Mouse (Mus musculus) retina, postnatal 1 day (tissue): Measurements from ENCODE around the gene Olfr718-ps1.
"Not testable (repeated sequence)": the region's sequence is repeated elsewhere in the genome, so short reads cannot be mapped to it uniquely, and the experiment has no call there.

Source experiments
- DNase-seq: peaks from one replicate; pipeline ENCODE4 v3.0.0-alpha.2; 2012

Olfr718-ps1 gene

GRCm38 (mm10) chr5:143147481-143147880, at the start of gene Olfr718-ps1:
Olfr718-ps1 (minus strand) TSS chr5:143147581.
- DNase-seq: no peak

- DNase-seq: no peak
Measured at GRCm38 (mm10) chr5:143196506-143196905, 49.1 kb upstream of the Olfr718-ps1 start.

- no peak for DNase-seq
Measured at GRCm38 (mm10) chr5:143195166-143195565, 47.8 kb upstream of the Olfr718-ps1 start.

DNA sequence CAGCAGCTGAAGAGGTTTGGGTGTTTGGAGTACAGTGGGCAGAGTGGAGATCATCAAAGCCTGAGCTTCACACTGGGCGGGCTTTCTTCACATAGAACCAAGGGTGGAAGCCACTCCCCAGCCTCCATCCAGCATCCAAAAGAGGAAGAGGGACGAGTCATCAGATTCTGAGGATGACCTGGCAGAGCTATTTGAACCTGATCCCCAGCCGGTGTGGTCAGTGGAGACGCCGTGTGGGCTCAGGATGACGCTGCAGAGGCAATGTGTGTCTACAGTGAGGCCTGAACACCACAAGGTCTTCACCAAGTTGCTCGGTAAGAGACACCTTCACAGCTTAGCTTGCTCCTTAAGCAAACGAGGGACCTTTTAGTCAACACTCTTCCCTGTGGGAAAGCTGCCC, 47.4 kb upstream of the Olfr718-ps1 start:
- DNase-seq: not testable (repeated sequence)

DNA sequence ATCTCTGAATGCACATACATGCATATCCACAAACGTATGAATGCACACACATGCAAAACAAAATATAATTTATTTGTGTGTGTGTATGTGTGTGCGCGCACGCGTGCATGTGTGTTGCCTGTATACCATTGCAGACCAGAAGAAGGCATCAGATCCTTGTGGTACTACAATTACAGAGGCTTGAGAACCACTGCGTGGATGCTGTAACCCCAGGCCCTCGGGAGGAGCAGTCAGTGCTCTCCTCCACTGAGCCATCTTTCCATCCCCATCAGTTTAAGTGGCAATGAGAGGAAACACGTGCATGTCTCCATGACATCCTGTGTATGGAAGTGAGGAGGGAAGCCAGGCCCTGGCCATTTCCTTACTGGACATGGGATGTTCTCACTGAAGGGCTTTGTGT, 45.4 kb upstream of the Olfr718-ps1 start:
- no peak for DNase-seq

DNA sequence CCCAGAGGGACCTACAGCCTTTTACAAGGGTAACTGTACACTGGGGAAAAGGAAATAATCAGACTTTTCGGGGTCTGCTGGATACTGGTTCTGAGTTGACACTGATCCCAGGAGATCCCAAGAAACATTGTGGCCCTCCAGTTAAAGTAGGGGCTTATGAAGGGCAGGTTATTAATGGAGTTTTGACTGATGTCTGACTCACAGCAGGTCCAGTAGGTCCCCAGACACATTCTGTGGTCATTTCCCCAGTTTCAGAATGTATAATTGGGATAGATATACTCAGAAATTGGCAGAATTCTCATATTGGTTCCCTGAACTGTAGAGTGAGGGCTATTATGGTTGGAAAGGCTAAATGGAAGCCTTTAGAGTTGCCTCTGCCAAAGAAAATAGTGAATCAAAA, 40.6 kb upstream of the Olfr718-ps1 start:
- DNase-seq: not testable (repeated sequence)

DNA sequence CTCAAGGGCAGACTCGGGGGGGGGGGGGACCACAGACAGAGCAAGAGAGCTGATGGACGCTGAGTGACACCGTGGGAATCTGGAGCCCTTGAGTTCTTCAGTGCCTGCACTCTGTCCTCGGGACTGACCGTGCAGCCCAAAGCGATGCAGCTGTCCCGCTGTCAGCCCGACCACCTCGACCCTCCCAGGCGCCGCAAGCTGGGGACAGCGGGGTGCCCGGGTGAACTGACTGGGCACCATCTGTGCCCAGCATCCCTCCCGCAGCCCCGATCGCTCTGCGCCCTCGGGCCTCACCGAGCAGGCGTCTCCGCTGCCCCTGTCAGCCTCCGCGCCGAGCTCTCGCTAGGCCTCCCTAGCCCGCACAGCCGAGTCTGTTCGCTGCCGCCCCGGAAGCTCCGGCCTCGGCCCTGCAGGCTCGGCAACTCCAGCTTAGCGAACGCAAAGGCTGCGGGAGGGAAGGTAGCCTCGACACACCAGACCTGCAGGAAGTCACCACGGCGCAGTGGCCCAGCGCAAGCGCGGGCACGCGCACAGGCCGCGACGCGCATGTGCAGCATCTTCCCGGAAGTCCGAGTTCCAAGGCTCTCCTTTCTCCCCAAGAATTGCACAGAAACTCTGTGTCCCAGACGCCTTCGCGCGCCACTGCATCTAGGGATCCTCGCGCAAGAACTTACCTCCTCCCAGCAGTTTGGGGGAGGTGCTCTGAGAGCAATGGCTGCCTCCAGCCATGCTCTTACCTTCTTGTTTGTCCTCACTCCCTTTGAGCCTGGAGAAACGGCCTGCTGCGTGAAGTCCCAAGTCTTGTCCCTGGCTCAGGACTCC, 33.1 kb upstream of the Olfr718-ps1 start, which contains the start of the genes Rbak and Spdye4b:
Gene Rbak, minus strand, starts transcription at position 521 of the 822 bp plus-strand sequence.
Gene Spdye4b, plus strand, starts transcription at position 763 of the 822 bp plus-strand sequence.
- peak; percentile 98 for DNase-seq

DNA sequence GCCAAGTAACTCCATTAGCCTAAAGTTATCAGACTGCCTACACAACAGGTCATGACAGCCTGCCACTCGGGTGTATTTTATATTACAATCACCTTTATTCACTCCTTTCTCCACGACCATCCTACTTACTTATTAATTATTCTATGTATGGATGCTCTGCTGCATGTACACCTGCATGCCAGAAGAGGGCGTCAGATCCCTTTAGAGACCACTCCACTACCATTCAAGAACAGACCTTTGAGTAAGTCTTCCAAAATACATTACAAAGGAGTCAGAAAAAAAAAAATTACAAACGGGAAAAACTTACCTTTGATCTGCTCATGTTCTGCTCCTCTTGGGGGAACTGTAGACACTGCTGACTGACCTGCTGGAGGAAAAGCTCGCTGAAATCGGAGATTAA, 31.8 kb upstream of the Olfr718-ps1 start:
- peak; percentile 44 for DNase-seq

DNA sequence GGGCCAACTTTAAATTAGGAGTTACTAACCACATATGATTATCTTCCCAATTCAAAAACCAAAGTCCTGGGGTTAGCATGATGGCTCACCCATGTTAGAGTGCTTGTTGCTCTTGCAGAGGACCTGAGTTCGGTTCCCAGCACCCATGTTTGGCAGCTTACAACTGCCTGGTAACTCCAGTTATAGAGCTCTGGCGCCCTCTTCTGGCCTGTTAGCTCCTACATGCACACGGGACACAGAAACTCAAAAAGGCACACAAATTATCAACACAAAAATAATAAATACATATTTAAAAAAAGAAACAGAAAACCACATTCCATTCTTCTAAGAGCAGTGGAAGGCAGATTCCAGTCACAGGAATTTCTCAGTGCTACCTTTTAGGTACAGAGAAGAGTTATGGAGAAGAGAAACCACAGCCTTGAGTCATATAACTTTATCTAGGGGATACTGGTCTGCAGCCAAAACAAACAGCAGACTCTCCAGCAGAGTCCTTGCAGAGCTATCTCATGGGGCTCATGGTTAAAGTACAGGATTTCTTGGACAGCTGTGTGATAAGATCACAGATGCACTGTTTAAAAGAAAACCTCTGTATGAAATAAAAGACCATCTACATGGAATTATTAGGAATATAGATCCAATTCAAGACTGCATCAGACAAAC, 30.3 kb upstream of the Olfr718-ps1 start:
- peak; percentile 11 for DNase-seq

DNA sequence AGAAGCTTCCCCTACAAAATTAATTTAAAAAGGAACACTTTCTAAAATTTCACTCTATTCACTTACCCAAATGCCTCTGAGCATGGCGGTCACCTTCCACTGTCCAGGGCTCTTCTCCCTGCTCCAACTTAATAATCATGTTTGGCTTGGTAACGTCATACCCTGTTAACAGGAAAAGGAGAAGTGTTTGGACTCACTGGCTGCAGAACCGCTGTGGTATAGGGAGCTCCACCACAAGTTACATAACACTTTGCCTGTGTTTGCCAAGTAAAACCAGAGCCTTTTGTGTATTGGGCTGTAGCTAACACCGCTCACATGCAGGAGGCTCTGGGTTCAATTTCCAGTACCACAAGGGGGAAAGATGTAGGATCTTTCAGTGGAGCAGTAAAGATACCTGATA, 28.6 kb upstream of the Olfr718-ps1 start:
- DNase-seq: no peak

DNA sequence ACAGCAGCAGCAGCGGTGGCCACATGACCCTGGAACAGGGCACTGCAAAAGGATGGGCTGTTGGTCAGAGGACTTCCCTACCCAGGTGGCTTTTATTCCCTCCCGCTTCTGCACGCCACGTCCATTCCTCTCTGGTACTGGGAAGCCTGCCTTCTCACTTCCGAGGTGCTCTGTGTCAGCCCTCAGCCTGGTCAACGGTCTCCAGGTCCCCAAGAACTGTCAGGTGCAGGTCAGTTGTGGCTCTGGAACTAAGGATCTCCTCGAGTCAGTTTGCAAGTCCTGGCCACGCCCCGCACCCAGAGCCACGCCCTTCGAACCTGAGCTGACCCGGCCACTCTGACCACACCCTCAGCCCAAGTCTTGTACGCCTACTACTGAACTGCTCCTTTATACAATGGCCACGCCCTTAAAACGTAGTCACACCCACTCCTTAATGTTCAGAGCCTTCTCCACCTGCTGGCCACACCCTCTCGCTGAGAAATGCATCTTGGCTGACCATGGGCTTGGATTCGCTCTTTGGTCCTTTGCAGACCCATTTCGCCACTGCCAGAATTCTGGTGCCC, 18.2 kb upstream of the Olfr718-ps1 start:
- DNase-seq: peak; percentile 10

DNA sequence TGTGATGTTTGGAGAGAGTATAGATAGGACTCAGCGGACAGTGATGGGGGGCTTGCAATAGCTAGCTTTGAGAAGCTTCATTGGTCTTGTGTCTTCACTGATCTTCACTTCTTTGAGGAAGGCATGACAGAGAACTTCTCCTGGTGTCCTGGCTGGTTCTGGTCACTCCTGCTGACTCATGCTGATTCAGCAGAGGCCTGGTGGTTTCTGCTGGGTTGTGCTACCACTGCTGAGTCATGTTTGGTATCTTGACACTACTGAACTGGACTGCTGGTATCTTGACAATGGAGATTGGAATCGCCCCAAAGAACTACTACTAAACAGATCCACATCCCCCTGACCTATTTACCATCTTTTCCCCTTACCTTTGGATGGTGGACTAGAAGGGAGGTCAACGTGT, 8.2 kb upstream of the Olfr718-ps1 start:
- DNase-seq: no peak

DNA sequence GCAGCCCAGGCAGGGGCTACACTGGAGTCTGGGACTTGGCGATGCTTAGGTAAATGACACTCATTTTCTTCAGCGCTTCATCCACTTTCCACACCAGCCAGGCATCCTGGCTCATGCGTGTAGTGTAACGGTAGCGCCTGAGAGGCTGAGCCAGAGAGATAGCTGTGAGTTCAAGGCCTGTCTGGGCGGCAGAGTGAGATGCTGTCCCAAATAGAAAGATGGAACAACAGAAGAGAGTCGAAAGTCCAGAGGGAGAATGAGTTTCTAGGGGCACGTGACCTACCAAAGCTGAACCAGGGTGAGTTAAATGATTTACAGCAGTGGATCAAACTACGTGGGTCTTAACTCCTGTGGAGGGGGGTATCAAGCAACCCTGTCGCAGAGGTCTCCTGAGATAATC, 6.4 kb upstream of the Olfr718-ps1 start:
- DNase-seq: no peak

DNA sequence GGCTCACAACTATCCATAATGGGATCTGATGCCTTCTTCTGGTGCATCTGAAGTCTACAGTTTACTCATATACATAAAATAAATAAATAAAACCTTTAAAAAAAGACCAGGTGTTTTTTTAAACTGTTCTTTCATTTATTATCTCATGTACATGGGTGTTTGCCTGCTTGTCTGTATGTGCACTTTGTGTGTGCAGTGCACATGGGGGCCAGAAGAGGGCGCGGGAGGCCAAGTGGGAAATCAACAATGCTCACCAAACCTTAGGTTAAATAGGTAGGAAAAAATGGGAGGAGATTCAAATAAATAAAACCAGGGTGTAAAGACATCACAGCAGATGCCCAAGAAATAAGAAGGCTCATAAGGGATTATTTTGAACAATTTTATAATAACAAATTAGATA, 2.7 kb upstream of the Olfr718-ps1 start:
- no peak for DNase-seq

DNA sequence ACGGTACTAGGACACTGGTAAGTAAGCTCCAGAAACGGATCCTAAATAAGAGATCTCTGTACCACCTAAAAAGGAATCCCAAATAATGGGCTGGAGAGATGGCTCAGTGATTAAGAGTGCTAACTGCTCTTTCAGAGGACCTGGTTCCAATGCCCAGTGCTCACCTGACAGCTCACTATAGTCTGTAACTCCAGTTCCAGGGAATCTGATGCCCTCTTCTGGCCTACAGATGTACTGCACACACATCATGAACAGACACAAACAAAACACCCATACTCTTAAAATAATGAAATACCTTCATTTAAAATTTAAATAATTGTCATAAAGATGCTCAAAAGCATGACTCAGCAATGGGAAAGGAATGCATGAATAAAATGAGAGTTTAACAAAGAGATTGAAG, 2.2 kb upstream of the Olfr718-ps1 start:
- DNase-seq: no peak

- no peak for DNase-seq
Measured at GRCm38 (mm10) chr5:143148661-143149060, 1.3 kb upstream of the Olfr718-ps1 start.

DNA sequence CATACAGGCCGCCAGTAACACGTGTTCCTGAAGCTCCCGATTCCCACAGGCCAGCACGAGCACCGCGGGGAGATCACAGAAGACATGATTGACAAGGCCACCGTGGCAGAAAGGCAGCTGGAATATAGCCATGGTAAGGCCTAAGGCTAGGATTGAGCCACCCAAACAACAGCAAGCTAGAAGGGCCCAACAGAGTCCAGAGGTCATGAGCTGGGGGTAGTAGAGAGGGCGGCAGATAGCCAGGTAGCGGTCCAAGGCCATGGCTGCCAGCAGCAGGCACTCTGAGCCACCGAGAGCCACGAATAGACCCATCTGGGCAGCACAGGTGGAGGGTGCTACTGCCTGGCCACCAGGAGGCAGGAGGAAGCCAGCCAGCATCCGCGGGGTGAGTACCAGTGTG, 9.8 kb downstream of the Olfr718-ps1 start:
- no peak for DNase-seq

- DNase-seq: no peak
Measured at GRCm38 (mm10) chr5:143135042-143135441, 12.3 kb downstream of the Olfr718-ps1 start.

DNA sequence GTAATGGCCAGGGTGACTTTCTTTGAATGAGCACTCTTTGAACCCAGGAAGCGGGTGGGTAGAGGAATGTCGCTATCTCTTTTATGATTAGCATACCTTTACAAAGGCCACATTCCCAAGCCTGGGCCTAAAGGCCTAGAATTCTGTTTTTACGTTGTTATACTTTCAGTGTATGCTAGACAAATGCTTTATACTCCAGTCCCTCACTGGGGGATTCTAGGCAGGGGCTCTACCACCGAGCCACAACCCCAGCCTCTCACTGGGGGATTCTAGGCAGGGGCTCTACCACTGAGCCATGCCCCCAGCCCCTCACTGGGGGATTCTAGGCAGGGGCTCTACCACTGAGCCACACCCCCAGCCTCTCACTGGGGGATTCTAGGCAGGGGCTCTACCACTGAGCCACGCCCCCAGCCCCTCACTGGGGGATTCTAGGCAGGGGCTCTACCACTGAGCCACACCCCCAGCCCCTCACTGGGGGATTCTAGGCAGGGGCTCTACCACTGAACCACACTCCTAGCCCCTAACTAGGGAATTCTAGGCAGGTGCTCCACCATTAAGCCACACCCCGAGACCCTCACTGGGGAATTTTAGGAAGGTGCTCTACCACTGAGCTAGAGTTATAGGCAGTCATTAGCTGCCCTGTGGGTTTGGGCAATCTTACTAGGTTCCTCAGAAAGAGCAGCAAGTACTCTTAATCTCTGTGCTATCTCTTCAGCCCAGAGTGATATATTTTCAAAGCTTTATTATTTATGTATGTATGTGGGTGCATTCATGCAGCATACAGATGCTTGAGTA, 13.0 kb downstream of the Olfr718-ps1 start:
- not testable (repeated sequence) for DNase-seq

DNA sequence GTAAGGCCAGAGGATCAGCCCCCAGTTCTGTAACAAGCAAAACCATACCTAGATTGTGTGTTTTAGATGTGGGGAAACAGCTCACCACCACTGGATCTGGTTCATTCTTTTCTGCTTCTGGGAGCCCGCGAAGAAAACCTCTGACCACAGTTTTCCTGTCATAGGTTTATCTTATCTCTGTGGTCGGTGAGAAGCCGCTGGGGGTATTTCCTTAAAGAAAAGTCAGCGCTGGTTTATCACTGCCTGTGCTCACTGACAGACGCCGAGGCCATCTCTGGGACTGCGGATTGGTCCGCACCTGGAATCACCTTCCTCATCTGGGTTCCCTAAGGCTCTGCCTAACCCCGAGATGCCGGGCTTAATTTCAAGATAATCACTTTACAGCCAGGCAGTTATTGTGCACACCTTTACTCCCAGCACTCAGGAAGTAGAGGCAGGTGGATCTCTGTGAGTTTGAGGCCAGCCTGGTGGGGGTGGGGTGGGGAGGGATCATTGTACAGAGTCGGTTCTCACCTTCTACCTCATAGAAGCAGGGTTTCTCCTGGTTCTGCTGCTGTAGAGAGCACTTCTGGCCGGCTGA, 14.4 kb downstream of the Olfr718-ps1 start:
- DNase-seq: no peak

DNA sequence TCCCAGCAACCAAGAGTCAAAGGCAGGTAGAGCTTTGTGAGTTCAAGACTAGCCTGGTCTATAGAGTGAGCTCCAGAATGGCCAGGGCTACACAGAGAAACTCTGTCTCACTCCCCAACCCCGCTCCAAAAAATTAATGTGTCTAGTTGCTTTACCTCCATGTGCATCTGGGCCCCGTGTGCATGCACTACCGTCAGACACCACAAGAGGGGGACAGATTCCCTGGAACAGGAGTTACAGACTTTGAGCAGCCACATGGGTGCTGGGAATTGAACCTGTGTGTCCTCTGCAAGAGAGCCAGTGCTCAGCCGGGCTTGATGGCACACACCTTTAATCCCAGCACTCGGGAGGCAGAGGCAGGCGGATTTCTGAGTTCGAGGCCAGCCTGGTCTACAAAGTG, 17.0 kb downstream of the Olfr718-ps1 start:
- DNase-seq: peak; percentile 34

GRCm38 (mm10) chr5:143129101-143129500, 18.3 kb downstream of the Olfr718-ps1 start:
- no peak for DNase-seq

GRCm38 (mm10) chr5:143127837-143128236, 19.5 kb downstream of the Olfr718-ps1 start:
- no peak for DNase-seq
